Comparison of ENCODE assay signal across 12 mouse cellular contexts in the genomic region with DNA sequence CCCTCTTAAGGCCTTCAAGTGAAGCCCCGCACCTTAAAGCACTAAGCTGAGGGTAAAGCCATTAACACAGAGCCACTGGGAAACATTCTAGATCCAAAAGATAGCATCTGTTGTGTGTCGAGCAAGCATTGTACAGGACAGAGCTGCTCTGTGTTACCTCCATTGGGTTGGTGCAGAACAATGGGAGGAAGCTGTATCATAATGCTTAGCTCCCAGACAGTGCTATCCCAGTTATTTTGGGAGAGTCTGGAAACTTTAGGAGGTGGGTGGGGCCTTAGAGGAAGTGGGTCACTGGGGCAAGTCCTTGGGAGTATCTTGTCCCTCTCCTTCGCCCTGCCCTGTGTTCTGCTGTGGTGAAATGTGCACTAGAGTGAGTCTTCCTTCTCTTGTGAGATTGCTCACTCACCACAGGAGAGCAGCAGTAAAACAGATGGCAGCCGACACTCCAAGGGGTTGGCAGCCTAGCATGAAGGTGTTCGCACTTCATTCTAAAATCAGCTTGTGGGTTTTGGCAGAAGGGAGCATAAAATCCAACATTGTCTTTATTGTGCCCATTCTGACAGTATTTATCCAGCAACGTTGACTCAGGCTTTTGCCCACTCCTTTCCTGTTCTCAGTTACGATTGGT. TPM values are rescaled to one million over a fixed set of nuclear protein-coding genes. Genes with fewer than 3 reads are reported as not detected.
DNase-seq lines count a peak whose midpoint lies in the region; ATAC-seq and TF ChIP-seq lines count a peak whose summit lies in the region.
"Had no signal": no experiment of that assay in that cellular context is flagged by ENCODE, and none has a peak within 500 bp of the region (broad histone marks: within the 10 kb centered on the region; RNA-seq: fewer than 3 reads in every experiment).

No protein-coding gene starts in this region.

- WGBS in heart, postnatal 0 days, result 70% methylated on average over 7 of the region's 7 CpGs
- WGBS in heart, embryonic 11.5 days (ENCODE audit: insufficient replicate concordance), result 82% methylated on average over 7 of the region's 7 CpGs
- WGBS in liver, postnatal 0 days (ENCODE audit: insufficient replicate concordance), result 85% methylated on average over 7 of the region's 7 CpGs
- WGBS in midbrain, embryonic 10.5 days, result 90% methylated on average over 7 of the region's 7 CpGs

- peaks cover 43% of the 10 kb centered on the region for H3K36me3 ChIP-seq in heart, postnatal 0 days (replicated peaks; ENCODE audit: control insufficient read depth, insufficient read depth, low read length)
- peaks cover 18% of the 10 kb centered on the region for H3K36me3 ChIP-seq in heart, embryonic 11.5 days (ENCODE audit: control insufficient read depth, insufficient read depth, low read length)
- H3K36me3 ChIP-seq in liver, postnatal 0 days (replicated peaks; ENCODE audit: insufficient read depth, low read length), result peaks cover 34% of the 10 kb centered on the region
- H3K36me3 ChIP-seq in midbrain, embryonic 10.5 days, result peaks cover 86% of the 10 kb centered on the region
- H3K36me3 ChIP-seq: neural tube, embryonic 15.5 days had no signal

- H3K27me3 ChIP-seq in heart, postnatal 0 days (ENCODE audit: control insufficient read depth, insufficient read depth, low read length), result no peaks in the 10 kb centered on the region
- no peaks in the 10 kb centered on the region for H3K27me3 ChIP-seq in heart, embryonic 11.5 days (ENCODE audit: control insufficient read depth, insufficient read depth, low read length)
- H3K27me3 ChIP-seq in liver, postnatal 0 days (ENCODE audit: insufficient read depth, low read length), result no peaks in the 10 kb centered on the region
- no peaks in the 10 kb centered on the region for H3K27me3 ChIP-seq in midbrain, embryonic 10.5 days (ENCODE audit: low read depth, poor library complexity, severe bottlenecking)
- H3K27me3 ChIP-seq: midbrain, embryonic 12.5 days; neural tube, embryonic 15.5 days had no signal

- no peaks in the 10 kb centered on the region for H3K4me1 ChIP-seq in heart, postnatal 0 days (ENCODE audit: control insufficient read depth, insufficient read depth)
- H3K4me1 ChIP-seq in heart, embryonic 11.5 days (ENCODE audit: control insufficient read depth, insufficient read depth, low read length), result no peaks in the 10 kb centered on the region
- H3K4me1 ChIP-seq in liver, postnatal 0 days (ENCODE audit: insufficient read depth), result no peaks in the 10 kb centered on the region
- H3K4me1 ChIP-seq in midbrain, embryonic 10.5 days, result no peaks in the 10 kb centered on the region
- H3K4me1 ChIP-seq: heart, embryonic 10.5 days; midbrain, embryonic 12.5 days; neural tube, embryonic 15.5 days had no signal

- TF ChIP-seq CTCF in heart, postnatal 0 days (IDR thresholded peaks at IDR 0.05; ENCODE audit: low read depth), result no peak; the same call in 1 of the 2 replicates
- no peak for TF ChIP-seq CTCF in liver, postnatal 0 days (IDR thresholded peaks at IDR 0.05; ENCODE audit: low read depth)

- no peak overlapping the region for H3K4me3 ChIP-seq in heart, postnatal 0 days (ENCODE audit: low read depth, low read length)
- no peak overlapping the region for H3K4me3 ChIP-seq in heart, embryonic 11.5 days (ENCODE audit: low read depth, low read length)
- H3K4me3 ChIP-seq in liver, postnatal 0 days (ENCODE audit: low read depth, low read length), result no peak overlapping the region
- H3K4me3 ChIP-seq in midbrain, embryonic 10.5 days, result no peak overlapping the region
- H3K4me3 ChIP-seq: erythroblast, embryonic 14.5 days; heart, embryonic 10.5 days; midbrain, embryonic 12.5 days; neural tube, embryonic 15.5 days had no signal

- no peak overlapping the region for H3K9ac ChIP-seq in heart, postnatal 0 days (replicated peaks; ENCODE audit: low read depth, low read length)
- no peak overlapping the region for H3K9ac ChIP-seq in heart, embryonic 11.5 days (ENCODE audit: low read depth, low read length)
- no peak overlapping the region for H3K9ac ChIP-seq in liver, postnatal 0 days (replicated peaks)
- H3K9ac ChIP-seq: midbrain, embryonic 12.5 days; neural tube, embryonic 15.5 days had no signal

- DNase-seq in heart, postnatal 0 days (ENCODE audit: low spot score), result no peak
- DNase-seq in lung, postnatal 10 days, result peak; percentile 41
- DNase-seq in lung, postnatal 36 days, result no peak
- peak; percentile 62 for DNase-seq in cerebellum, adult 9-10 months
- DNase-seq in liver, postnatal 0 days, result no peak
- no peak for DNase-seq in midbrain, embryonic 10.5 days (ENCODE audit: low spot score)
- DNase-seq: thymus, postnatal 14 days had no signal

- no peak for TF ChIP-seq EP300 in heart, postnatal 0 days (IDR thresholded peaks at IDR 0.05; ENCODE audit: low read depth)
- TF ChIP-seq EP300 in liver, postnatal 0 days (IDR thresholded peaks at IDR 0.05; ENCODE audit: low read depth), result no peak

- no peak overlapping the region for H3K4me2 ChIP-seq in heart, postnatal 0 days (ENCODE audit: low read depth, low read length)
- no peak overlapping the region for H3K4me2 ChIP-seq in heart, embryonic 11.5 days
- H3K4me2 ChIP-seq in liver, postnatal 0 days (ENCODE audit: low read depth, low read length), result no peak overlapping the region
- H3K4me2 ChIP-seq: midbrain, embryonic 12.5 days; neural tube, embryonic 15.5 days had no signal

- no peaks in the 10 kb centered on the region for H3K9me3 ChIP-seq in heart, postnatal 0 days (replicated peaks; ENCODE audit: control insufficient read depth, low read length)
- H3K9me3 ChIP-seq in heart, embryonic 11.5 days (replicated peaks; ENCODE audit: control insufficient read depth, low read length), result no peaks in the 10 kb centered on the region
- H3K9me3 ChIP-seq in liver, postnatal 0 days (ENCODE audit: low read length), result no peaks in the 10 kb centered on the region
- no peaks in the 10 kb centered on the region for H3K9me3 ChIP-seq in midbrain, embryonic 10.5 days (replicated peaks)
- H3K9me3 ChIP-seq: heart, embryonic 10.5 days; midbrain, embryonic 12.5 days; neural tube, embryonic 15.5 days had no signal

- H3K27ac ChIP-seq in heart, postnatal 0 days (ENCODE audit: low read depth), result peak overlapping the region; percentile 62
- no peak overlapping the region for H3K27ac ChIP-seq in heart, embryonic 11.5 days (ENCODE audit: low read depth, low read length)
- no peak overlapping the region for H3K27ac ChIP-seq in liver, postnatal 0 days (ENCODE audit: low read depth)
- no peak overlapping the region for H3K27ac ChIP-seq in midbrain, embryonic 10.5 days (replicated peaks)
- H3K27ac ChIP-seq: heart, embryonic 10.5 days; midbrain, embryonic 12.5 days; neural tube, embryonic 15.5 days had no signal

- ATAC-seq in heart, postnatal 0 days (ENCODE audit: insufficient read depth, low read depth), result peak; percentile 75; the same call in 1 of the 2 replicates
- ATAC-seq in heart, embryonic 11.5 days (replicated peaks; ENCODE audit: insufficient number of reproducible peaks, low FRiP score, low TSS enrichment), result no peak
- ATAC-seq in liver, postnatal 0 days, result peak; percentile 56

RNA-seq across cellular contexts. Expression of a gene that starts 13.1 kb away (rescaled TPM):
- total RNA-seq in heart, postnatal 0 days (2014; rRNA removed; ENCODE audit: low replicate concordance), result 8.0 and 10.7 TPM in 2 replicates
- polyA plus RNA-seq in heart, postnatal 0 days (2015; fragmentation: Nextera tagmentation; extraction: Ambion mirVana), result 11.3 and 12.3 TPM in 2 replicates
- polyA plus RNA-seq in heart, embryonic 11.5 days (2014; fragmentation: Nextera tagmentation; extraction: Ambion mirVana), result 51.9 and 52.1 TPM in 2 replicates
- 13.0 and 13.6 TPM in 2 replicates for polyA plus RNA-seq in liver, postnatal 0 days (2015; fragmentation: Nextera tagmentation; extraction: Ambion mirVana)
- polyA plus RNA-seq in midbrain, embryonic 10.5 days (2016; fragmentation: Nextera tagmentation; extraction: Ambion mirVana), result 82.8 and 87.7 TPM in 2 replicates

RNA-seq across cellular contexts. Expression of a gene that starts 13.1 kb away (rescaled TPM):
- 64.1 and 79.9 TPM in 2 replicates for total RNA-seq in heart, postnatal 0 days (2014; rRNA removed; ENCODE audit: low replicate concordance)
- polyA plus RNA-seq in heart, postnatal 0 days (2015; fragmentation: Nextera tagmentation; extraction: Ambion mirVana), result 82.2 and 84.6 TPM in 2 replicates
- polyA plus RNA-seq in heart, embryonic 11.5 days (2014; fragmentation: Nextera tagmentation; extraction: Ambion mirVana), result 93.1 and 97.9 TPM in 2 replicates
- 42.5 and 43.2 TPM in 2 replicates for polyA plus RNA-seq in liver, postnatal 0 days (2015; fragmentation: Nextera tagmentation; extraction: Ambion mirVana)
- polyA plus RNA-seq in midbrain, embryonic 10.5 days (2016; fragmentation: Nextera tagmentation; extraction: Ambion mirVana), result 107 and 108 TPM in 2 replicates

RNA-seq across cellular contexts. Expression of a gene that starts 40.2 kb away (rescaled TPM):
- 0.97 and 4.7 TPM in 2 replicates for total RNA-seq in heart, postnatal 0 days (2014; rRNA removed; ENCODE audit: low replicate concordance)
- polyA plus RNA-seq in heart, postnatal 0 days (2015; fragmentation: Nextera tagmentation; extraction: Ambion mirVana), result 10.1 and 10.5 TPM in 2 replicates
- polyA plus RNA-seq in heart, embryonic 11.5 days (2014; fragmentation: Nextera tagmentation; extraction: Ambion mirVana), result 15.8 and 16.7 TPM in 2 replicates
- 4.7 and 4.9 TPM in 2 replicates for polyA plus RNA-seq in liver, postnatal 0 days (2015; fragmentation: Nextera tagmentation; extraction: Ambion mirVana)
- 19.9 and 22.6 TPM in 2 replicates for polyA plus RNA-seq in midbrain, embryonic 10.5 days (2016; fragmentation: Nextera tagmentation; extraction: Ambion mirVana)
- polyA plus RNA-seq: erythroblast, embryonic 14.5 days had no signal

RNA-seq across cellular contexts. Expression of a gene that starts 40.5 kb away (rescaled TPM):
- 8.2 and 13.1 TPM in 2 replicates for total RNA-seq in heart, postnatal 0 days (2014; rRNA removed; ENCODE audit: low replicate concordance)
- 10.3 and 10.5 TPM in 2 replicates for polyA plus RNA-seq in heart, postnatal 0 days (2015; fragmentation: Nextera tagmentation; extraction: Ambion mirVana)
- polyA plus RNA-seq in heart, embryonic 11.5 days (2014; fragmentation: Nextera tagmentation; extraction: Ambion mirVana), result 27.3 and 31.9 TPM in 2 replicates
- polyA plus RNA-seq in liver, postnatal 0 days (2015; fragmentation: Nextera tagmentation; extraction: Ambion mirVana), result 7.1 and 7.5 TPM in 2 replicates
- polyA plus RNA-seq in midbrain, embryonic 10.5 days (2016; fragmentation: Nextera tagmentation; extraction: Ambion mirVana), result 37.1 and 37.8 TPM in 2 replicates

Comparison
In these comparisons a context has a peak if more than half of its experiments do, and no peak if none do; other contexts are left out.
1. DNase-seq: peak in lung, postnatal 10 days (single experiment) and cerebellum, adult 9-10 months (single experiment); none in heart, postnatal 0 days (single experiment), lung, postnatal 36 days (single experiment), liver, postnatal 0 days (single experiment) and midbrain, embryonic 10.5 days (single experiment).